Mouse (Mus musculus): ENCODE measurements at regions not wholly inside any gene's neighbourhood (a gene's known extent, or its start where the extent isn't known, plus 50 kb on each side); places are given as distances from the start of the nearest gene placed in this dataset.
A peak's percentile ranks its signal among the peaks of the same experiment; 100 is the strongest.
"Not testable (repeated sequence)": the region's sequence is repeated elsewhere in the genome, so short reads cannot be mapped to it uniquely, and the experiment has no call there.

DNA sequence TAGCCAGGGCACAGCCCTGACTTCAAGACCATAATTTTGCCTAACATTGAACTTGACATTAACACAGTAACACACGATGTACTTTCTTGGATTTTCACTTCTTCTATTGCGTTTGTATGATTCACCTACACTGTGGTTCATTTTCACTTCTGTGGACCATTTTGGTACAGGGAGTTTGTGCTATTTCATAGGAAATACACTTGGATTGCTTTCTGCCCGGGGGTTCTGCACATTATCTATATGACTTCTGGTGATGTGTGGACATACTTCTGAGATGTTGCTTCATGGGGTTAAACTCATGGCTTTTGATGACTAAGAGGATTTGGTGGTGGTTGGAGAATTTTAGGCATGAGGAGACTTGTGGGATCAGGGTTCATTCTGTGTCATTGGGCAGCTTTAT is 640.4 kb upstream of the Gm19410 start:
- no peak for DNase-seq

DNA sequence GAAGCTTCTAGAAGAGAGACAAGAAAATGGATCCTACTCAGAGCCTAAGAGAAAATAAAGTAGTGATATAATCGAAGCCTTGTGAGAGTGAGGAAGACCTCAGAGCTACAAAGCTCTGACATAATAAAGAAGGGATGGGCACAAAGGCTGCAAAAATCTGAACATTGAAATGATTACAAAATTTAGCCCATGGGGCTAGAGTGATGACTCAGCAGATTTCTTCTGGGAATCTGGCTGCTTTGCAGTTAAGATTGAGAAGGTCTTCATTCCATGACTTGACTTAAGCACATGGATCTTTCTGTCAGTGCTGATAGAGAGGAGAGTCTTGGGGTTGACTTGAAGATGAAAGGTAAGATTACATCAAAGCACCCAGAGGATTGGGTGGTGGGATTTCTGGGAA is 633.3 kb upstream of the Gm19410 start:
- no peak for DNase-seq

DNA sequence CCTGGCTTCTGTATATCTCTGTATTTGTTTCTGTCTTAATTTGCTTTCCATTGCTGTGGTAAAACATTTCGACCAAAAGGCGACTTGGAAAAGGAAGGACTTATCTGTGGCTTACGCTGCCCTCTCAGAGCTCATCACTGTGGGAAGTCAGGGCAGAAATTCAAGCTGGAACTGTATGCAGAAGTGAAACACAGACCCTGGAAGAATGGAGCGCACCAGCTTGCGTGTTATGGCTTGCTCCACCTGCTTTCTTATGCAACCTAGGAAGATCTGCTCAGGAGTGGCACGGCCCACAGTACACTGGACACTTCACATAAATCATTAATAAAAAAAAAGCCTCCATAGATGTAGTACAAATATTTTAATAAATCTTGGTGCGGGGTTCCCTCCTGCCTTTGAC is 630.0 kb upstream of the Gm19410 start:
- no peak for DNase-seq

DNA sequence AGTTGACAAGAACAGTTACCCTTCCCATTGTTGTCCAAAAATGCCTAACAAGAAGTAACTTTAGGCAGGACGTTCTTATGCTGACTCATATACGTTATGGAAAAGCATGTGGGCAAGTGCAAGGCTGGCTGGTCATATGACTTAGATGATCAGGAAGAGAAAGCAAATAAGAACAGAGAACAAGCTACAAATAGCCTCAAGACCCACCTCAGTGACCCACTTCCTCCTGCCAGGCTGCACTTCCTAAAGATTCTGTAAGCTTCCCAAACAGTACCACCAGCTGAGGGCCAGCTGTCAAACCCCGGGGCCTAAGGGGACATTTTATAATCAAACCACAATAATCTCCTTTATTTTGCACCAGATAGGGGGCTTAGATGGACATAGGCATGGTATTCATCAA is 628.9 kb upstream of the Gm19410 start:
- no peak for DNase-seq

DNA sequence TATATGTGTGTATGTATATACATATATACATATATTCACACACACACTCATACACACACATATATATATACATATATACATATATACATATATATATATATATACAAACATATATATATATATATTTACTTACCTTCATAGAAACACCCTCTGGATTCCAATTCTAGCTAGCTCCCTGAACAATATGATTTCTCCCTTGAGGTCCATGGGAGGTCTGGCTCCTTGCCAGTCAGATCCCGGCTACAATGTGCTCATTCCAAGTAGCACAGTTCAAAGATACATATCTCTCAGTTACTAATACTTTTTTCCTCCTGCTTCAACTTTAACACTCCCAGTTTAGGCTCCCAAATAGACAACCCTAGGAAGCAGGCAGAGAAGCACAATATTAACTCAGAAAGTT is 624.8 kb upstream of the Gm19410 start:
- DNase-seq = no peak

DNA sequence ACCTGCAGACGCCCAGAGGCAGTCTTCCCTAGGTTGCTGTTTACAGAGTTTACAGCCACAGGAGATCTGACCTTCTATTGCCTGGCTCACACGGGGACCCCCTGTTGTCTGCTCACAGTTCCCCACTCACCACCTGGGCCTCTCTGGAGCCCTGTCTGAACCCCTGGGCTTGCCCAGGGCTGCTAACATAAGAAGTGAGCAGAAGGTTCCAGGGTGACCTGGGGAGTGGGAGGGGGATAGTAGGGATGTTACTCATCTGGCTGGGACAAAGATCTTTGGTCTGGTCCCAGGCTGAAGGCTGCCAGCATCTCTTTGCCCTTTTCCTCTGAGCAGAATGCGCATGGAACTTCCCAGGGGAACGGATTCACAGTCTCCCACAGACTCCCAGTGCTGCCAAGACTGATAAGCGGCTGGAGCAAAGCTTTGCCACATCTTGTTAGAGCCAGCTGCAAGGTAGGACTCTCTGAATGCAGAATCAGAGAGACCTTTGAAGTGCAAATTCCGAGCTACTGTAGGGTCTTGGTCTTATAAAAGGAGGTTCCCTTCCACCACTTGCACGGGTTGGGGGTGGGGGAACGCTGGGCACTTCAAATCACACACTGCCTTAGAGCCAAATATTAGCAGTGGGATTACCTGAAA is 622.5 kb upstream of the Gm19410 start:
- no peak for DNase-seq

DNA sequence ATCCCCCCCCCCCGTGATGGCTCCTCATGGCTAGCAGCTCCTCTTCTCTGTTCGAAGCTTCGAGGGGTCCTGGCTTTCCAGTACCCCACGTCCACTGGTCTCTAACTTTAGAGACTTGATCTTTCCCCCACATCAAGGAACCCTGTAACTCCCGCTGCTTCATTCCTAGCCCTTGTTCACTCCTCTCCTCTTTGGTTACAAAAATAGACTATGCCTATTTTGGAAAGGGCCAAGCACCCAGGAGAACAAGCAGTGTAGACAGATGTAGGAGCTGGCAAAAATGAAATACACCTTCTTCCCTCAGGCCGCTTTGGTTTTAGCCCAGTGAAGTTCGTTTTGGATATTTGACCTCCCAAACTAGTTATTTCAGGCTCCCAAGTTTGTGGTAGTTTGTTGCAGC is 621.9 kb upstream of the Gm19410 start:
- no peak for DNase-seq

DNA sequence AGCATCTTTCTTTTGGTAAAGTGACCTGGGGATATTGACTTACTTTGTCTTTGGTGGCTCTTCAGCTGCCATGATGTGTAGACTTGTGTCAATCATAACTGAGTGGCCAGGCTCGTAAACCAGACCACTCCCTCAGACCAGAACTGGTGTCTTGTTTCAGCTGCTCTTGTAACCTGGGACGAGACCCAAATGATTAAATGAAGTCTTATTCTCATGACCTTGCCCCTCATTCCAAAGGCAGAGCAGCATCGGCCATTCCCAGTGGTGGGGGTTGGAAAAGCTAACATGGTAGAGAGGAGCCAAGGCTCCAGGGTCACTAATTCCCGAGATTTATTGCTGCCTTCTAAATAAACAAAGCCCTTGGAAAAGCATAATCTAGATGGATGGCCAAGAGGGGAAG is 621.2 kb upstream of the Gm19410 start:
- DNase-seq = no peak

DNA sequence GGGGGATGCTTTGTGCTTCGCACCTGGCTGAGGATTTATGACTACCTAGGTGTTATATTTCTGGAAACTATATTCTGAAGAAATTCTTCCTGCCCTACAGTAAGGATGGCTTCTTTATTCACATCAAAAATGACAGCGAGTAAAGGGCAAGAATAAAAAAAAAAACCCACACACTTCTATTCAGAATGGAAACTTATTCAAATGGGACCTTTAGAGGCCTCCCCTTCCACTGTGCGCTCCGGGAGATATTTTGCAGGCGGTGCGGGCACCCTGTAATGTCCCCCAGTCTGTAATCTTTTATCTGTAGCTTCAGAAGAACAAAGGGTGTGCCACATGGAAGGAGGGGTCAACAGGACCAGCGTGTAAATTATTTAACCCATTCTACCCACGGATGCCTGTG is 618.1 kb upstream of the Gm19410 start:
- no peak for DNase-seq

DNA sequence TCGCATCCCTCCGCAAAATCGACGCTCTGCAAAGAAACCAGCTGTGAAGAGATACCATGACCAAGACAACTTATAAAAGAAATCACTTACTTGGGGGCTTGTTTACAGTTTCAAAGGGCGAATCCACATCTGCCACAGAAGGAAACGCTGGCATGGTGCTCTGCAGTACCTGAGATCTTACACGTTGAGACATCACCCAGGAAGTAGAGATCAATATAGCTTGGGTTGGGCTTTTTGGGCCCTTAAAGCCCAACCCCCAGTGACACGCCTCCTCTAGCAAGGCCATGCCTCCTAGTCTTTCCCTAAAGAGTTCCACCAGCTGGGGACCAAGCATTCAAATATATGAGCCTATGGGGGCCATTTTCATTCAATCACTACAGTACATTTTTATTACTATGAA is 617.6 kb upstream of the Gm19410 start:
- no peak for DNase-seq

DNA sequence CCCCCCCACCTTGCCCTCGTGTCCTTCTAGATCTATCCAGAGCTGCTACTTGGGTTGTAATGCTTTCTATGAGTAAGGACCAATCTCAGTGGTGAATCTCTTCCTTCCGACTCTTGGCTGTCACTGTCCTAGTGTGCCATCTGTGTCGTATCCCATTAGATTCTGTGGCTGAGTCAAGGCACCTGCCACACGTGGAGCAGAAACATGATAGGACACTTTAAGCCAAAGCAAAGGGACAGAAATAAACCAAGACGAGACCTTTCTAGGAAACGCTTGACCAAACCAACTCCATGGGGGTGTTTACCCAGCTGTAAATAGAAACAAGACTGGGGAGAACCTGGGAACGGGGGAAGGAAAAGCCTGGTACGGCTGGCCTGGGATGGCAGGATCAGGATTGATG is 613.0 kb upstream of the Gm19410 start:
- no peak for DNase-seq

DNA sequence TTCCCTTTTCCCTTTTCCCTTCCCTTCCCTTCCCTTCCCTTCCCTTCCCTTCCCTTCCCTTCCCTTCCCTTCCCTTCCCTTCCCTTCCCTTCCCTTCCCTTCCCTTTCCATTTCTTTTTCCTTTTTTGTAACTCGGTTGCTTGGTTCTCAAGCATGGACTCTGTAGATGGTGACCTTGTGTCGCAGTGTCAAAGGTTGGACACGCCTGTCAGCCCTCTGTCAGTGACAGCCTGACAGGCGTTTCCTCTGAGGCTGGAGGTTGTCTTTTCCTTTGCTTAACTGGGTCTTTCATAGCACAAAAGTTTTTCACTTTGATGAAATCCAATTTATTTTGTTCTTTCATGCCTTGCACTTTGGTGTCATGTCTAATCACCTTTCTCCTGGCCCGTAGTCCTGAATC is 609.3 kb upstream of the Gm19410 start:
- DNase-seq = no peak

DNA sequence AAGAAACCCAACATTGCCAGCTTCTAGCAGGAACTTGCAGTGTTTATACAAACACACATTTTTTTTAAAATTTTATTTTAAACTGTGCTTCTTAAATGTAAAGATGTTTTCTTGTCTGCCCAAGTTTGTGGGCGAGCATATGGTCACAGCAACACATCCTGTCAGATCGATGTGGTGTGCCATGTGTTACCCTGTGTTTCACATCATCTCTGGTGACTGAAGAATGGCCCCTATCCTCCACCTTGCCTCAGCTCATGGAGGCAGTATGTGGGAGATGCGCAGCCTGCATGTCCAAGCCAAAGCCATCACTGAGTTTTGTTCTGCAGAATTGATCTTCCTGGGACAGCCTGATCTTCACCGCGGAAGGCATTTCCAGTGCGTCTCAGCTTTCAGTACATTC is 607.9 kb upstream of the Gm19410 start:
- DNase-seq = no peak

DNA sequence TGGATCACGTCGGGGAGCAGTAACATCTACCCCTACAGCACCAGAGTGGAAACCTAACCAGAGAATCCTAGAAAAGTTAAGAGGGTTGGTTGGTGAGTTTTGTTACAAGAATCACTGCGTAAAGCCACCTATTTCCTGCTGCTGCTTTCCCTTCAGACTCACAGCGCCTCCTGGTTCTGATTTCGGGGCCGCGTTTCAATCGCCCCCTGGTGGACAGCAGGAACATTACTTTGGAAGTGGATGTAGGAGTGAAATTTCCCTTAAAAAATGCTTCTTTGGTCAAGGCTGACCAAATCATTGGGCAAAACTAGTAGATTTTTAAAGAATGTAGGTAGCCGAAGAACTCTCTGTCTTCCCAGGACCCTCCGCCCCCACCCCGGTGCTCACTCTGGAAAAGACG is 606.3 kb upstream of the Gm19410 start:
- peak; percentile 64 for DNase-seq

DNA sequence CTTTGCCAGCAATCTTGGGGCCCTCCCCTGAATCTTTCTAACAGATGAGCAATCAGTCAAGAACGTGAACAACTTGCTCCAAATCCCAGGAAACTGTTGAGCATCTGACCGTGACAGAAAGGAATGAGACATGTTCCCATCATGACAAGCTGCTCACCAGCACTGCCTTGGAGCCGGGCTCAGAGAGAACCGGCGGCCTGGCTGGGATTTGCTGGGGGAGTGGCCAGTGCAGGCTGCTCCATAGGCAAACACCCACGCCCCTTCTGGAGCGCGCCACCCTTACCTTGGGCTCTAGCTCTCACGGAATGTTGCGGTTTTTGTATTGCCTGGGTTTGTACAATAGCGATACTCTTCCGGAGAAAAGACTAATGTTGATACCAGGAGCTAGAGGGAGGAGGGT is 605.4 kb upstream of the Gm19410 start:
- DNase-seq = no peak

DNA sequence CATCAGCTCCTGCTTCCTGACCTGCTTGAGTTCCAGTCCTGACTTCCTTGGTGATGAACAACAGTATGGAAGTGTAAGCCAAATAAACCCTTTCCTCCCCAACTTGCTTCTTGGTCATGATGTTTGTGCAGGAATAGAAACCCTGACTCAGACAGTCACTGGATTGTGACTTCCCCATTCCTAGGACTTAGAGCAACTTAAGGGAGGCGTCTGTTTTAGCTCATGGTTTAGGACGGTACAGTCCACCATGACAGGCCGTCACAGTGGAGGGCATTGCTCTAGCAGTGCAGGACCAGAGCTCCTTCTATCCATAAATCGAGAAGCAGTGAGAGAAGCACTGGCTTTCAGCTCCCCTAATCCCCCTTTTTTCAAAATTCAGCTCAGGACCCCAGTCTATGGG is 603.4 kb upstream of the Gm19410 start:
- DNase-seq = not testable (repeated sequence)

DNA sequence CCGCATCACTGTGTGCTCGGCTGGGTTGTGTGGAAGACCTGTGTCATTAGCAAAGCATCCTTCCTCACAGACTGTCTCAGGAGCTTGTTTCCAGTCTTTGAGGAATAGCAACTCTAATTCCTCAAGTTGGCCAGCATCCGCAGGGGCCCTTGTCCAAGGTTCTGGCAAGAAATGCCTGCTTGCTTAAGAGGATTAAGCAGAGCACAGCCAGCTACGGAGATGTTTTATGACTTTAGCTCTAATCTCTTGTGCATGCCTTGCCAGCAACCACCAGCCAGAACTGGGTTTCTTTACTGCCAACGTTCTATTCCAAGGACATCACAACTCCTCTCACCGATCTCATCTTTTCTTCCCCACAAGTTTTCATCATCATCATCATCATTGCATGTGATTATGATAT is 599.0 kb upstream of the Gm19410 start:
- no peak for DNase-seq

DNA sequence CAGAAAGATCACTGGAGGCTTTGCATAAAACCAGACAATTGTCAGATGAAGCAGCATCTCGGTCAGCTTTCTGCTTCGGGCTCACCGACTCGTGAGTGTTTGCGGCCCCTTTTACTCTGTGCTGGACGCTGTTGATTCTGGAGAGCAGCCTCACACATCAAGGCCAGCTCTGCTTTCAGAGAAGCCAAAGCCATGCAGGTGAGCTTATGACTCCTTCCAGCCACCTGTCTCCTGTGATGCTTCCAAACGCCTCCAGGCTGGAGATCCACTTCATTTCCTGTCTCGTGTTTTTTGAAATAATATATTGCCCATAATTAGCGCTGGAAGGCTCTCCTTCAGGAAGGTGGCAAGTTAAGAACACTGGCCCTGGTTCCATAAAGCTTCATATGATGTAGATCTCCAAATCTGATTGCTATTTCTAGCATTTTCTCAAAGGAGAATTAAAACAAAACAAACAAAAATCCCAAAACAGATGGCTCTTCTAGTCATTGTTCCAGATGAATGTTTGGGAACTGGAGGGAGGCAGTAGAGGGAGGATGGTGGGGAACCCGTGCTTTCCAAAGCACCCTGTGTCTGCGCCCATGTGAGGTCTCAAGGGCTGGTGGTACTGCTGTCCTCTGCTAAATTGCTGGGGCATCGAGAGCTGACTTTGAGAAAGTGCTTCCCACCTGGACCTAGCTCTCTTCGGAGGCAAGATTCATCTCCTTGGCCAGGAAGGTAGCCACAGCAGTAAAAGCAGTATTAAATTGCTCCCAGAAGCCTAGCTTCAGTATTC is 593.9 kb upstream of the Gm19410 start:
- DNase-seq = peak; percentile 80

DNA sequence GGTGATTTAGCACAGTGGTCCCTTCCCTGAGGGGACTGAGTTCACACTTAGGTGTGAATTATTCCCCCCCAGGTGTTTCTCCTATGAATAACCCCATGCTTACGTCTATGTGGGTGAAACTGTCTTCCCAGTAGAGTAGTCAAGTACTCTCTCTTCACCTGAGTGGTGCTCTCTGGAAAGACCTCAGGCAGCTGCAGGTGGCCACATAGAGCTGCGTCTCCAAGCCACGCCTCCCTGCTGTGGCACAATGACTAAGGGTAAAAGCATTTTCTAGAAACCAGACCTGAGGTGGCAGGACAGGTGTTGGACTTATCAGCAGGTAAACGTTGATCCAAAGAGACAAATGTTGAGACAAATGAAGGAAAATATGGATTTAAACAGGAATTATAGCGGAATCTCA is 588.3 kb upstream of the Gm19410 start:
- no peak for DNase-seq

DNA sequence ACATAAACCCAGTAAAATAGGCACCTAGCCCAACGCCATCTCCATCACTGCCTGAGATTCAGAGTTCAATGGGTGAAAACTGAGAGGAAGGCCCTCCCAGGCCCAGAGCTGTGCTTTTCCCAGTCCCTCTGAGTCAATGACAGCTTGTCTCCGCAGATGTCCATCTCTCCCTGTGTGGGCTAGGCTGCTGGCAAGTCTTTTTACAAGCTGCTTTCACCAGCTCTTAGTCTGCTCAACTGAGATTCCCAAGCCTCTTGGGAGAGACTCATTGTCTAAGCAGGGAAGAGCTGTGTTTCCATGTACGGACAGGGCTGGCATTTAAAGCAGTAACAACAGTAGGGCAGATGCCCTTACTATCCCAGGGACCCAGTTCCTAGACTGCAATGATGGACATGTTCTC is 585.5 kb upstream of the Gm19410 start:
- DNase-seq = peak; percentile 64

DNA sequence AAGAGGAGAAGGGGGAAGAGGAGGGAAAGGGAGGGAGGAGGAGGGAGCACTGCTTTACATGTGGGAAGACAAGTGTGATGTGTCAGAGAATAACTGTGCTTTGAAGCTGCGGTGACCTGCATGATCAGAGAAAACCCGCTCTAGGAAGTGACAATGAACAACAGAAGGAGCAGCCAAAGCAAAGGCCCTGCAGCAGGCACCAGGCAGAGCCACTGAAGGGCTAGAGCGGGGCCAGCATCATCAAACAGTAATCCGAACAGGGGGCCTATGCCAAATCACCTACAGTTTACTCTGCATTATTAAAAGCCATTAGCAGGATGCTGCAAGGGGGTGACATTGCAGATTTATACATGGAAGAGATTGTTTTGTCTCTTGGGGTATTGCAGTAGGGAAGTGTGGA is 583.4 kb upstream of the Gm19410 start:
- no peak for DNase-seq

DNA sequence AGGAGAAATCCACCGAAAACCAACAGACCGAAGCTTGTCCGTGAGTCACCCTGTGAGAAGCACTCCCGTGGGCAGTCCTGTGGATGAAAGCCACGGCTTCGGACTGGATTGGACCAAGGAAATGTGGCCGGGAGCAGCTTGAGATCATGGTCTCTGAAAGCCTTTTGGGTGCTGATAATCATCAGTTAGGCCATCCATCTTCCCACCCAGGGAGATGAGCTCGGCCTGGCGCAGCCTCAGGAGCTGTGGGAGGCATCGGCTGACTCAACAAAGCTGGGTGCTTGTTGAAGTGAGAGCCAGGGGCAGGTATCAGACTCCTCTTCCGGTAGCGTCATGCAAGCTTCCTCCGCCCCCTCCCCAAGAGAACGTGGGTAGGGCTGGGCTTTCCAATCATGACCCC is 582.2 kb upstream of the Gm19410 start:
- DNase-seq = no peak

DNA sequence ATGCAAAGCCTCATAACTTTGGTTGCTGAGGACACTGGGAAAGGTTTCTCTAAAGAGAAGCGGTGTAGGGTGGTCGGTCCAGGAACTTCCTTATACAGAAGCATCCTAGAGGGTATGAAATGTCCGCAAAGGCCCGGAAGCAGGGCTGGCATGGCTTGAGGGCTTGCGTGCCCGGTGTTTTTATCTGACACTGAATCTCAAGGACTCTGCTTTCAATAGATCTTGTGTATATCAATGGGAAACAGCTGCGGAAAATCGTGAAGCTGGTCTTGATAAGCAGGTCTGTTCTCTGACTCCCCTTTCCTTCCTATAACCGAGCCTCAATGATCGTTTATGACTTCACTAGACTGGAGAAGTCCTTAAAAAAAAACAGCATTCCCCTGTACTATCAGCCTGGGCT is 580.4 kb upstream of the Gm19410 start:
- DNase-seq = no peak

DNA sequence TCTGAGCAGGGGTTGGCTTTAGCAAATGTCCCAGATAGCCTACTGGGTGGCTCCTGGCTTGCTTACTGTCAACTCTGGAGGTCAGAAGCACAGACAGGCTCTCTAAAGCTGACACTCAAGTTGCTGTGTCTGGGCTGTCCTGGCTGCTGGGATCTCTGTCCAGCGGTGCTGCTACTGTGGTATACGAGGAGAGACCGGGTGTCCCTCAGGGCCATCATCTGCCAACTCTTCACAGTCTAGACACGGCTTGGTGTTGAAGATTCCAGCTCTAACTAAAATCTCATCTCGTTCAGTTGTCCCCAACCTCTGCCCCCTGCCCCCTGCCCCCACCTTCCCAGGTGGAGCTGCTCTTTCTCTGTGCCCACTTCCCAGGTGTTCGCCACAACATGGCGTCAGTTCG is 577.1 kb upstream of the Gm19410 start:
- DNase-seq = no peak

DNA sequence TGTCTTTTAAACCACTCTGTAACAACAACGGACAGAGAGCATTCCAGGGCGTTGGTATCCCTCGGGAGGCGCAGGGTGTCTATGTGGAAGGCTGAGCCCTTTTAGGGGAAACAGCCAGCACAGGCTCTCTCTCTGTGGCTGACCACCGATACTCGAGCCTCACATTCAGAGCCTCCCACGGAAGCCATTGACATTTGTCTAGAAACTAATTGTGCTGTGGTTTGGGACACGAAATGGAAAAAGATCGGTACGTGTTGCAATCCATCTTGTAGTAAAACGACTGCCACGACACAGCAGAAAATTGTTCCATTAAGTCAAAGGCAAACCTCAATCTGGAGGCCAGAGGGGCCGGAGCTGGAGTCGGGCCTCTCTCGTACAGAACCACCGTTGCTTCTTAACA is 575.9 kb upstream of the Gm19410 start:
- DNase-seq = no peak

Measured in cerebellum, adult 9-11 months (tissue).